Mouse (Mus musculus) kidney, embryonic 14.5 days (tissue): ENCODE results near the gene AW822073. TPM values are rescaled to one million over a fixed set of nuclear protein-coding genes. Genes with fewer than 3 reads are reported as not detected.
"Not testable (repeated sequence)": the region's sequence is repeated elsewhere in the genome, so short reads cannot be mapped to it uniquely, and the experiment has no call there.

ENCODE experiments used
- ATAC-seq: fragments of 200-750 bp; cut with Nextera tagmentation; 2 replicates; pipeline ENCODE4 v1.8.0; 2017; ENCODE audit warnings: moderate number of reproducible peaks, mild to moderate bottlenecking, moderate TSS enrichment, moderate library complexity; ENCODE audit not compliant: low FRiP score, low TSS enrichment
- H3K27ac ChIP-seq: fragments of 300-500 bp; sonication (generic); 2 replicates; pipeline ENCODE4 v1.5.1; 2014; ENCODE audit warnings: low read depth, mild to moderate bottlenecking, low read length, moderate library complexity, mixed read lengths
- H3K27me3 ChIP-seq: fragments of 300-500 bp; sonication (generic); 2 replicates; pipeline ENCODE4 v1.6.1; 2014; ENCODE audit warnings: mild to moderate bottlenecking, low read length; ENCODE audit not compliant: control insufficient read depth, insufficient read depth
- H3K36me3 ChIP-seq: fragments of 300-500 bp; sonication (generic); 2 replicates; pipeline ENCODE4 v1.6.1; 2014; ENCODE audit warnings: low read length, mixed read lengths; ENCODE audit not compliant: control insufficient read depth, insufficient read depth
- H3K4me1 ChIP-seq: fragments of 300-500 bp; sonication (generic); 2 replicates; pipeline ENCODE4 v1.6.1; 2014; ENCODE audit warnings: low read length, mixed read lengths; ENCODE audit not compliant: control insufficient read depth, insufficient read depth
- H3K4me2 ChIP-seq: fragments of 300-500 bp; sonication (generic); replicated peaks from 2 replicates; pipeline ENCODE4 v1.6.1; 2014; ENCODE audit warnings: low read depth, mild to moderate bottlenecking, low read length
- H3K4me3 ChIP-seq: fragments of 300-500 bp; sonication (generic); 2 replicates; pipeline ENCODE4 v1.5.1; 2014; ENCODE audit warnings: mild to moderate bottlenecking, low read length
- H3K9ac ChIP-seq: fragments of 300-500 bp; sonication (generic); 2 replicates; pipeline ENCODE4 v1.6.1; 2014; ENCODE audit warnings: low read depth, mild to moderate bottlenecking, low read length, moderate library complexity
- H3K9me3 ChIP-seq: fragments of 300-500 bp; sonication (generic); 2 replicates; pipeline ENCODE4 v1.6.1; 2016; ENCODE audit warnings: low read length; ENCODE audit not compliant: control insufficient read depth
- WGBS: fragments of 180-500 bp; shearing (Covaris S2); extraction: QIAGEN DNeasy Blood & Tissue Kit; methylation state at CpG from one replicate; pipeline ENCODE4 v1.1.7; 2014; 5-methylcytosine and 5-hydroxymethylcytosine counted together
- polyA plus RNA-seq: library from polyadenylated mRNA; unstranded; fragments of >200 nt; fragmentation: Nextera tagmentation; extraction: Ambion mirVana; gene quantifications from 2 replicates; pipeline ENCODE4 v1.2.1, GENCODE M21; 2014

AW822073 gene
- not detected in 2 replicates for polyA plus RNA-seq

DNA sequence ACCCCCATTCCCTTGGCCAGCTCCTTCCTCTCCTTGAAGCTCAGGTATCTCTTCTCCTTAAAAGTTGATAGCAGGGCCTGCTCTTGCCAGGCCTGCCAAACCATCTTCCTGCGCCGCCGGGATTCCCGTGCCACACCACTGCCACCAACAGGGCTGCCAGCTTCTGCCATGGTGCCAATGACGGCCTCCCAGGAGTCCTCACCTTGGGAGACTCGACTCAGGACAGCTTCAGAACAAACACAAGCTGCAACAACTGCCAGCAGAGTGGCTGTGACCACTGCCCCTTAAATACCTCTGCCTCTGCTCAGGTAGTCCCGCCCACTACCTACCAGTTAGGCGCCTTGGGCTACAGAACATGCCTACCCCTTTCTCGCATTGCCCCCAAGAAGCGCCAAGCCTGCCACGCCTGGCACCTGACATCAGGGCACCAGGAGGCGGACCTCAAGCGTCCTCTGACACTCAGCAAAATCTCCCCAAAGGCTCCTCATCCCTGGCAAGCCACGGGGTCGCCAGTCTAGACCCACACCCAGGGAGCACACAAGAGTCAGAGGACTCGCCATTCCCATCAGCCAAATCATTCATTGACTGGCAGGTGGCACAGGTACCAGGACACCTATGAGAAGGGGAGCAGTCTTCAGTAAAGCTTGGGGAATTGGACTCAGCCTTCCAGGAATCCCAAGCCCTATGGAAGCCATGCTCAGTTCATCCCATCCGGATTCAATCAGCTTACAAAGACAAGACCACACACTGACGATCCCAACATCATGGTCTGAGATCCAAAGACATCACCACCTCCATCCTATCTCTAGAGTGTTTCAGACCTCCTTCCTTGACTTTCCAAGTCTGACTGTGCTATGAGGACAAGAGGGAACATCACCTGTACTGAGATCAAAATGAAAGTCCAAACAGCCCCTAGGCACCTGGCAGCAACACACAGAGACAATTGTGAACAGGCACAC is at the start of gene AW822073:
AW822073 (minus strand) TSS at position 104 of the 959 bp plus-strand sequence.
- WGBS, result 88% methylated on average over 16 of the region's 18 CpGs

DNA sequence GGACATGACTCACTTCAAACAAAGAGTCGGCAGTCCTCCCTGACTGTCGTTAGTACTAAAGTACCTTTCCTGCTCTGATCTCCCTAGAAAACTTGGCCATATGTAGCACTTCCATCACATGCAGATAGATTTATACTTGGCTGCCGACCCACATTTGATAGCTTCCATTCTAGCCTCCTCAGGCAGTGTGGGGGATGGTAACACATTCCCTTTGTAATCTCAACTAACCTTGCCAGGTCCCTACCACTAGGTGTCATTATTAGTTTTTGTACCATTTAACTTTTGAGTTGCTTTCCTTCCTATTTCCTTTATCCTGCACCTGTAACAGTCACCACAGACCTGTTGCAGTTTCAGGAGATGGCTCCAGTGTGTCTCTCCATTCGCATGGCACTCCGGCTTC is 33.7 kb upstream of the AW822073 start:
- ATAC-seq, result no peak
- no peak overlapping the region for H3K27ac ChIP-seq
- H3K4me1 ChIP-seq, result no peaks in the 10 kb centered on the region
- no peaks in the 10 kb centered on the region for H3K9me3 ChIP-seq
- peaks cover 25% of the 10 kb centered on the region; the same call in 1 of the 2 replicates for H3K36me3 ChIP-seq
- 61% methylated on average over 5 of the region's 5 CpGs for WGBS
- H3K9ac ChIP-seq, result no peak overlapping the region
- no peak overlapping the region for H3K4me3 ChIP-seq
- no peak overlapping the region for H3K4me2 ChIP-seq
- no peaks in the 10 kb centered on the region for H3K27me3 ChIP-seq

More for the DNA sequence above, at the start of gene AW822073:
- ATAC-seq, H3K27ac ChIP-seq, H3K9ac ChIP-seq, H3K4me3 ChIP-seq, H3K36me3 ChIP-seq, H3K4me1 ChIP-seq, H3K9me3 ChIP-seq, H3K4me2 ChIP-seq, H3K27me3 ChIP-seq: not testable (repeated sequence)

DNA sequence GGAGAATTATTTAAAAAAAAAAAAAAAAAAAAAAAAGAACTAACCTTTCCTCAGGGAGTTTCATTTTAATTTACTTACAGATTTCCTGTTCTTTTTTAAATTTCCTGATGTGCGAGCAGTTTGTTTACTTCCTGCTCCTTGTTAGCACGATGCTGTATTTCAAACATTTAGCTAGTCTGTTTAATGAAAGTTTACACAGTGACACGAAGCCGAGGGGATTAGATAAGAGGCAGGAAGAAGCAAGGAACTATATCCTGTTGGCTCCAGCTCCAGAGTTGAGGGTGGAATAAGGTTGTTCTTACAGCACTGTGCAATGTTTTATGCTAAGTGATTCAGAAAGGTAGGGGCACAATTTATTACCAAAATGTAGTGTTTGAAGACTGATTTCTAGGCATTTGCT is 31.2 kb upstream of the AW822073 start:
- Histone ChIP-seq H3K9ac (peak overlapping the region; percentile 80; the same call in 1 of the 2 replicates), H3K27ac (no peak overlapping the region; the same call in 1 of the 2 replicates), H3K27me3 (no peaks in the 10 kb centered on the region), H3K4me3 (peak overlapping the region; percentile 69), H3K9me3 (no peaks in the 10 kb centered on the region), H3K4me1 (no peaks in the 10 kb centered on the region), H3K36me3 (peaks cover 13% of the 10 kb centered on the region; the same call in 1 of the 2 replicates), H3K4me2 (peak overlapping the region; percentile 46)
- 7% methylated on average over 4 of the region's 4 CpGs for WGBS
- ATAC-seq, result no peak

DNA sequence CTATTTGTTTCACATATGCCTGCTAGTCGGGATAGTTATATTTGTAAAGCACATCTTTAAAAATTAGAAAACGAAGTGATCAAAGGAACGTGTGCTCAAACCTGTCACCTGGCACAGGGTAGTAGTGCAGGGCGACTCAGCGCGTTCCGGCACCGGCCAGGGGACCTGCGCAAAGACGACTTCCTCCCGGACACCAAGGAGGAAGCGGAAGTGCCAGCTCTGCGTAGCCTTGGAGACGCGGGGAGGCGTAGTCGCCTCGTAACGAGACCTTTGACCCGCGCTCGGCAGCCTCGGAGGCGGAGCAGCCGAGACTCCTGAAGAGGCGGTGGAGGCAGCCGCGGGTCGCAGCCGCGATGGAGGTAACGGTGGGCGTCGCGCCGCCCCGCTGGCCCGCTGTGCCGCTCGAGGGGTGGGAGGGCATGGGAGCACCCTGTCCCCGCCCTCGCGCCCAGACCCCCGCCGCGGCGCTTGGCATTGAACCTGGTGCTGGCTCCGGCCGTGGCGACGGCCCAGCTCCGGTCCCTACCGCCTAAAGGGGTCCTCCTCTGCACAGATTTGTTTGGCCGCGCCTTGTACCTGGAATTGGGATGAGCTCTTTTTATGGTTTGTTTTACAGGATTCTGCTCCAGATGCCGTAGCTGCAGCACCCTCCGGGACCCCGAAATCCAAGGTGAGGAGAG is 30.6 kb upstream of the AW822073 start, which contains the start of gene Gcc2:
Gcc2 (plus strand) TSS at position 285 of the 680 bp plus-strand sequence.
- under 1% methylated on average over 50 of the region's 58 CpGs for WGBS
- no peaks in the 10 kb centered on the region for H3K4me1 ChIP-seq
- H3K4me2 ChIP-seq, result peak within 1 kb of the TSS; percentile 46
- H3K27me3 ChIP-seq, result no peaks in the 10 kb centered on the region
- no peak within 1 kb of the TSS; the same call in 1 of the 2 replicates for H3K27ac ChIP-seq
- peak; percentile 99 for ATAC-seq
- no peaks in the 10 kb centered on the region for H3K9me3 ChIP-seq
- peaks cover 13% of the 10 kb centered on the region; the same call in 1 of the 2 replicates for H3K36me3 ChIP-seq
- peak within 1 kb of the TSS; percentile 80 for H3K9ac ChIP-seq
- H3K4me3 ChIP-seq, result peak within 1 kb of the TSS; percentile 69

DNA sequence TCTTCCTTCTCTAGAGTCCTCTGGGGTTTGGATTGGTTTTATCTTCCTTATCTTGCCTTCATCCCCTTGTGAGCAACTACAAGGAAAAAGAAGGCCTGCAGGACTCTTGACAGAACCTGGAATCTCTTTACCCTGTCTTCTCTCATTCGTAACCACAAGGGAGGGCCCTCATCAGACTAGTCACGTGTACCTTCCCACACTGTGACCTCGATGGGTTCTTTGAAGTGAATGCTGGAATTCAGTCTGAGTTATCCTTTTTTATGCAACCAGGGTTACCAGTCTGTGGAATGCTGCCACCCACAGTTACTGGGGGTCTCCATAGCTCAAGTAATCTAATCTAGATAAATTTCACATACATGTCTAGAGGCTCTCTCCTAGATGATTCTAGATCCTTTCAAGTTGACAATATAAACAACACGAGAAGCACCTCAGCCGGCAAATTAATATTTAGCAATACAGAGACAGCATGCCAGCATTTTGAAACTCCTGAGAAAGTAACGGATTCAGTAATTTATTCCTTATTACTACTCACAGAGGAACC is 30.0 kb upstream of the AW822073 start:
- Histone ChIP-seq H3K27me3 (no peaks in the 10 kb centered on the region), H3K27ac (no peak overlapping the region), H3K4me2 (peak overlapping the region; percentile 46), H3K9me3 (no peaks in the 10 kb centered on the region), H3K4me3 (peak overlapping the region; percentile 69), H3K36me3 (peaks cover 7% of the 10 kb centered on the region; the same call in 1 of the 2 replicates), H3K4me1 (no peaks in the 10 kb centered on the region), H3K9ac (peak overlapping the region; percentile 80; the same call in 1 of the 2 replicates)
- peak; percentile 21; the same call in 1 of the 2 replicates for ATAC-seq
- WGBS, result 41% methylated on average over 6 of the region's 6 CpGs

DNA sequence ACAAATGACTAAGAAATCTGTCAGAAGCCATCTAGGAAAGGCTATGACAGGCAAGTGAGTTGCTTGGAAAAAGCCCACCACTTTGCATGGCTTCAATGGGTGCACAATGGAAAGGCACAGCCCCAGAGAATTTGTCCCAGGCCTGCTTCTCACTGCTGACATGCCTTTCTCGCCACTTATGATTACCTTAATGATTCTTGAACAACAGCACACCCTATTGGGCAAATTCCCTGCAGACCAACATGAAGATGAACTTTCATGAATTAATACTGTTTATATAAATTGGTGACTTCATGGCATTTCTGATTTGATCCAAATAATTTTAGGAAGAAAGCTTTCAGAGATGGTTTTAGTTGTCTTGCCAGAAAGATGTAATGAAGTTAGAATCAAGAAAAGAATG is 24.8 kb upstream of the AW822073 start:
- no peak overlapping the region for H3K27ac ChIP-seq
- no peaks in the 10 kb centered on the region for H3K27me3 ChIP-seq
- no peak for ATAC-seq
- H3K9ac ChIP-seq, result no peak overlapping the region
- H3K4me2 ChIP-seq, result no peak overlapping the region
- no peaks in the 10 kb centered on the region for H3K36me3 ChIP-seq
- no peak overlapping the region for H3K4me3 ChIP-seq
- no peaks in the 10 kb centered on the region for H3K9me3 ChIP-seq
- 26% methylated on average over 1 of the region's 1 CpGs for WGBS
- H3K4me1 ChIP-seq, result no peaks in the 10 kb centered on the region

DNA sequence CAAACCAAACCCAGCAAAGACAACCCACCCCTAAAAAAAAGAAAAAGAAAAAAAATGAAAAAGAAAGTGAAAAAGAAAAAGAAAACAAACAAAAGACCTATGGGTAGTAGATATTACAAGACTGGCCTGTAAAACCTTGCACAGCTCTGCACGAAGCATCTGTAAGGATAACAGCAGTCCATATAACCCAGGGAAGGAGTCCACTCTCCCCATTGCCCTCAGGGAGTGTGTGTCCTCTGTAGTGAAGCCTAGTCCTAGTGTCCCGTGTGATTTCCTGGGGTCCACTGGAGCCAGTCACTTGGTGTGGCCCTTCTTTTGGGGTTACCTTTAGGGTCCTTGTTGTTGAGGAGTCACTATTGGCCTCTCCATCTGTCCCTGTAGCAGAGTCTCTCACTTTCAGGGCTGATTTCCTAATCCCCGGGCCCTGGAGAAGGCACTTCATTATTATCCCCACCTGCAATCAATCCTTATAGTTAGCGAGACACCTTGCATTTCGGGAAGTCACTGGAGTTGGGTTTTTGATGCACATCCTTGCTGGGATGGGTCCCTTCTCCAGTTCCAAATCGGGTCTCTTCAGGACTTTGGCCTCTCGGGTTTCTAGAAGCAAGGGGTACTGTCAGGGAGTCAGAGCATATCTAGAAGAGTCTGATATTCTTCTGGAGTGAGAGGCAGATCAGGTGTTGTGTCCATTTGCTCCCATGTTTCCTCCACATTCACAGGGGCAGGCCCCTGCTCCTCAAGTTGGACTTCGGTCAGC is 14.4 kb upstream of the AW822073 start:
- H3K4me1 ChIP-seq, H3K4me3 ChIP-seq, H3K36me3 ChIP-seq, H3K9me3 ChIP-seq, H3K27ac ChIP-seq, H3K27me3 ChIP-seq, H3K4me2 ChIP-seq, H3K9ac ChIP-seq: not testable (repeated sequence)
- WGBS, result 84% methylated on average over 7 of the region's 8 CpGs
- ATAC-seq, result peak; percentile 89

DNA sequence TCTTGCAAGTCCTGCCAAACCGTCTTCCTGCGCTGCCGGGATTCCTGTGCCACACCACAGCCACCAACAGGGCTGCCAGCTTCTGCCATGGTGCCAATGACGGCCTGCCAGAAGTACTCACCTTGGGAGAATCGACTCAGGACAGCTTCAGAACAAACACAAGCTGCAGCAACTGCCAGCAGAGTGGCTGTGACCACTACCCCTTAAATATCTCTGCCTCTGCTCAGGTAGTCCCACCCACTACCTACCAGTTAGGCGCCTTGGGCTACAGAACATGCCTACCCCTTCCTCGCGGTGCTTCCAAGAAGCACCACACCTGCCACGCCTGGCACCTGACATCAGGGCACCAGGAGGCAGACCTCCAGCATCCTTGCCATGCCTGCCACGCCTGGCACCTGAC is 11.9 kb upstream of the AW822073 start, which contains the start of gene Gm4981:
Gm4981 (minus strand) TSS at position 89 of the 400 bp plus-strand sequence.
- ATAC-seq, result no peak
- 91% methylated on average over 10 of the region's 10 CpGs for WGBS

More for the DNA sequence above, 11.9 kb upstream of the AW822073 start, which contains the start of gene Gm4981:
- Histone ChIP-seq H3K9ac (no peak within 1 kb of the TSS), H3K4me1 (no peaks in the 10 kb centered on the region), H3K36me3 (no peaks in the 10 kb centered on the region), H3K4me2 (no peak within 1 kb of the TSS), H3K4me3 (no peak within 1 kb of the TSS), H3K9me3 (peaks cover 13% of the 10 kb centered on the region), H3K27me3 (no peaks in the 10 kb centered on the region), H3K27ac (no peak within 1 kb of the TSS)
